Mouse (Mus musculus): ENCODE data around the gene Cpsf6.

The Cpsf6 gene

GRCm38 (mm10) chr10:117413562-117414527 is 34.0 kb upstream of the Cpsf6 start:
- no peak for DNase-seq (ENCODE audit: low spot score)

- DNase-seq (ENCODE audit: low spot score) = no peak
Observed at GRCm38 (mm10) chr10:117412474-117413057, 32.8 kb upstream of the Cpsf6 start.

GRCm38 (mm10) chr10:117411716-117412473 is 32.1 kb upstream of the Cpsf6 start:
- DNase-seq (ENCODE audit: low spot score) = no peak

DNA sequence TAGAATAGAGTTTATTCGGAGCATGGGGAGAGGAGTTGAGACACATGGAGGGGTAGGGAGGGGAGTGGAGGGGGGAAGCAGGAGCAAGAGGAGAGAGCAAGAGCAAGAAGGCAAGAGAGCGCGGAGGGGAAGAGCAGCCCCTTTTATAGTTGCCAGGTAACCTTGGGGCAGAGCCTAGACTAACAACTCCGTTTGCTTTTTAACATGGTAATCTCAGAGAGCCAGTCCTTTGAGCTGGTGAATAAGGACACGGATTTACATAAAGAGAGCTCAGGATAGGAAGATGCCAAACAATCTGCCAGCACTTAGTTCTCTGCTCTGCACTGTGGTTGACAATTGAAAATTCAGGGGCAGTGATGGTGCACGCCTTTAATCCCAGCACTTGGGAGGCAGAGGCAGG is 31.3 kb upstream of the Cpsf6 start:
- DNase-seq (ENCODE audit: low spot score) = no peak

DNA sequence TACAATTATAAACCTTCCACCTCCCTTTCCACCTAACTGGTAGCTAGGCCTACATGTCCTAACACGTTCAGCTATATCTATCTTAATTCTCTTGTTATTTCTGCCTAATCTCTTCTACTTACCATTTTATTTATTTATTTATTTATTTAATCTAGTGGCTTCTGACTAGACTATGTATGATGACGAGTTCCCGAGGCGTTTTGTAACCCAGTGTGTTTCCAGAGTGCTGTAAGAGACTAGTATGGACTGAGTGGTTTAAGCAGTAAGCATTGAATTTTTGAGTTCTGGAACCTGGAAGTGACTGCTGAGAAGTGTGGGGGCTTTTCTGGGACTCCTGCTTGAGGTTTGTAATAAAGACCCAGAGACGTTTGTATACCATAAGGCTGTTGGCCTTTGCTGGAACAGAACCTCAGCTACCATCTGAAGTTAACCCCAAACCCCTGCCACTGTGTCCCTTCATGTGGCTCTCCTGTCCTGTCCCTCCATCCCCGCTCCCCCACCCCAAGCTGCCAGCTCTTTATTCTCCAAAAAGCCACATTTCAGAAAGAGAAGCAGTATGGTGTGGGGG is 30.8 kb upstream of the Cpsf6 start:
- DNase-seq (ENCODE audit: low spot score) = no peak

DNA sequence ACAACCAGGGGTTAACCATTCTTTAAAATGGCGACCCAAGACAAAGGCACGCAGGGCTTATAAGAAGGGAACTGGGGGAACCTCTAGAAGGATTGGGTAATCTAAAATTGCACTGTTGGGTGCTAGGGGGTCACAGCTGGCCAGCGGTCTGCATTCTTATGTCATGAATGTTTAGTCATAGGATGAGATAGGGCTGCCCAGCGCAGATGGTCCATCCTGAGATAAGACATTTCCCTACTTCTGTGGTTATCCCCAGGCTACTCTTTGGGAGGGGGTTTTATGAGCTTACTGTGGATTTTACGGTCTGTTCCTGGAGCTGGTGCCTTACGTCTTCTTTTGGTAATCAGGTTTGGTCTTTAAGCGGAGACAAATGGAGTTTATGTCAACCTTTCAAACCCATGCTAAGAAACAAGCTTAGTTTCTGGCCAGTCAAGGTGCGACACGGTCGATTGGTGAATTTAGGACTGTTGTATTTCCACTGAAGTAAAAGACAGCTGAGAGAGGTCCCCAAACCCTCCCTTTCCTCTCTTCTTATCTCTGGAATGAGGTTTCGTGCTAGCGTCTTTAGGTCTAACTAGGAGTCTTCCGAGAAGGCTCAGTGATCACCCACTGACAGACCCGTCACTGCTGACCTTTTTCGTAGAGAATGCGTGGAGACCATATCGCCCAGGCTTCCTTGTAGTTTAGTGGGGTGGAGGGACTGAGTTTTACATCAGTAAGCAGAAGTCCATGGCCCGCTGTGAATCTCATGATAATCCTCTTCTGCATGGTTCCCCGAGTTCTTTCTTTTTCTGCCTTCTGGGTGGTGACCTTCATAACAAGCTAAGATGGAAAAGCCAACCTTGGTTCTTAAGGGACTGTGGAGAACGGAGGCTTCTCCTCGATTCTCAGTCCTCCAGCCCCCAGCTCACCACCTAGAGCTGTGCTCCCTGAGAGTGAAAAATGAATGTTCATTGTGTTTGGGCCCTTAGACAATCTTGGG is 29.8 kb upstream of the Cpsf6 start:
- no peak for DNase-seq (ENCODE audit: low spot score)

DNA sequence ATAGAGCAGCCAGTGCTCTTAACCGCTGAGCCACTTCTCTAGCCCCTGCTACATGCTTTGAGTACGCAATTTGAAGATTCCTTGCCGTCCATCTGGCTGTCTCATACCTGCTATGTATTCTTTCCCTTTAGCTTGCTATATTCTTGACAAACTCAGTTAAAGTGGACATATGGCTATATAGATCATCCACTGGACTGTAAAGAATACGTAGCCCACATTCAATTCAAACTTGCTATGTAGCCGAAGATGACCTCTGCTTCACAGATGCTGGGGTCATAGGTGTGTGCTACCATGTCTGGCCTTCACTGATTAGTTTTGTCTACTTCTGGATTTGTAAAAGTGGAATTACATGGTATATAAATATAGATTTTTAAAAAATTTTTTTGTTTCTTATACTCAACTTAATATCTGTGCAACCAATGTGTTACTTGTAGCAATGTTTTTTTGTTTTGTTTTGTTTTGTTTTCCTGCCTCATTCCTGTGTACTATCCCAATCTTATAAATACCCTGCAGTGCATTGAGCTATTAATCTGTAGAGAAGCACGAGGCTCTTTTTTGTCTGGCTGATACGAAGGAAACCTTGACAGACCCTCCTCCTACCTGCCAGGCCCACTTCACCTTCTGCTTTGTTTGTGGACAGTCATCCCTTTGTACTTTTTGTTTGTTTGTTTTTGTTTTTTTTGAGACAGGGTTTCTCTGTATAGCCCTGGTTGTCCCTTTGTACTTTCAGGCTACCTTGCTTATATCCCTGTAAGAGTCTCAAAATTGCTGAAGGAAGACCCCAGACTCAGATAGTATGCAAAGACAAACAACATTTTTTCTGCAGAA is 28.9 kb upstream of the Cpsf6 start:
- DNase-seq (ENCODE audit: low spot score) = no peak

- no peak for DNase-seq (ENCODE audit: low spot score)
Observed at GRCm38 (mm10) chr10:117407734-117408288, 28.0 kb upstream of the Cpsf6 start.

DNA sequence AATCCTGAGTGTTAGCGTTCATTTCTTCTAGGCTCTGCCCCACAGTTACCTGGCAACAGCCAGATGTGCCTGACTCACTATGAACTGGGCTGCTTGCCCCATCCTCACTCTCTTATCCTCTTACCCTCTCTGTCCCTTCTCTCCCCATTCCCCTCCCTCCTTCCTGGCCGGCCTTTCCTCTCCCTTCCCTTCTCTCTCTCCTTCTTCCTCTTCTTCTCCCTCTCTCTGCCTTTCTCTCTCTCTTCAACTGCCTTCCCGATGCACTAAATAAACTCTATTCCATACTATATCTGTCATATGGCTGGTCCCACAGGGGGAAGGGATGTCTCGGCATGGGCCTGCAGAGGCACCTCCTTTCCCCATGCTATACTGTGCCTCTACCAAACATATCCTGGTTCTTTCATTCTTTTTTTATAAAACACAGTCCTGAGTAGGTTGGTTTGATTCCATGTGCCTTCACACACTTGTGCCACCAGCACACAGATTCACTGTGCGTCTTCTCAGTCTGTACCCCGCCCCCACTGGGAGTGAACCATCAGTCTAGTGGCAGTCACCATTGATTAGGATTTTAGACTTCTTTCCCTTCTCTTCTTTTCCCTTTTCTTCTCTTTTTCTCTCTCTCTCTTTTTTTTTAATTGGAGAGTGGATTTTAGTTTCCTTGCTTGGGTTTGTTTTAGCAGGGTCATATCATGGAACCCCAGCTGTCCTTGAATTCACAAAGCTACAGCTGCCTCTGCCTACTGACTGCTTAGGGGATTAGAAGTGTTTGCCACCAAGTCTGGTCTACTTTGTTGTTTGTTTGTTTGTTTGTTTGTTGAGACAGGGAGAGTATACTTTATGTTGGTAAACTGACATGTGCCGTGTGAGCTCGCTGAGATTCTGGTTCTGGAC is 27.3 kb upstream of the Cpsf6 start:
- no peak for DNase-seq (ENCODE audit: low spot score)

DNA sequence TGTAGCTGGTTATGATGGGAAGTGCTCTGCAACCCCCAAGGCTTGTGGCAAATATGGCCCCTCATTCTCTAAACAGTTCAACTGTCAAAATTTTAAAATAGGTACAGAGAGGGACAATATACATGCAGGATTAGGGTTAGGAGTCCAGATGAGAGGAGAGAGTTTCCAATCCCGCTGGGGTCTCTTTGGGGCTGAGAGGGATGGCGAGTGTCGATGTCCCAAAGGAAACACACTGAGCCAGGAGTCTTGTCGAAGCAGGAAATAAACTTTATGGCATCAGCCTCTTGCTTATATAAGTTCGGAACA is 26.4 kb upstream of the Cpsf6 start:
- no peak for DNase-seq (ENCODE audit: low spot score)

- no peak for DNase-seq (ENCODE audit: low spot score)
Observed at GRCm38 (mm10) chr10:117405526-117406282, 25.9 kb upstream of the Cpsf6 start.

GRCm38 (mm10) chr10:117404384-117404783 is 24.6 kb upstream of the Cpsf6 start:
- no peak for DNase-seq (ENCODE audit: low spot score)

- no peak for DNase-seq (ENCODE audit: low spot score)
Observed at GRCm38 (mm10) chr10:117403344-117403953, 23.6 kb upstream of the Cpsf6 start.

GRCm38 (mm10) chr10:117402403-117403333 is 22.9 kb upstream of the Cpsf6 start:
- no peak for DNase-seq (ENCODE audit: low spot score)

DNA sequence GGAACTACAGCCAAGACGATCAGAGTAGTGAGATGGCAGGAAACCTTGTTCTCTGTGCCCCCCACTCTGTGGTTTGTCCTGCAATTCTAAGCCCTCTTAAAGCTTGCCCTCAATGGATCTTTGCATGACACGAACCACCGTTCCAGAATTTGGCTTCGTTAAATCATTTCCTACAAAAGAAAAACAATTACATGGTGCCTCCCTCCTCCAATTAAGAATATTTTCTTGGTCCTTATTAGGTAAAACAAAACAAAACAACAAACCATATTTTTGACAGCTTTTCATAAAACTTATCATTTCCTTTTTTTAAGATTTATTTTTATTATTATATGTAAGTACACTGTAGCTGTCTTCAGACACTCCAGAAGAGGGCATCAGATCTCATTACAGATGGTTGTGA is 21.5 kb upstream of the Cpsf6 start:
- DNase-seq (ENCODE audit: low spot score) = no peak

GRCm38 (mm10) chr10:117400246-117400954 is 20.6 kb upstream of the Cpsf6 start:
- DNase-seq (ENCODE audit: low spot score) = no peak
